Mouse (Mus musculus): ENCODE results near the gene Prdm5. TPM values are rescaled to one million over a fixed set of nuclear protein-coding genes. Genes with fewer than 3 reads are reported as not detected.

Prdm5 gene
- polyA plus RNA-seq, 1 experiment from 2014 or later, result 6.3 TPM

DNA sequence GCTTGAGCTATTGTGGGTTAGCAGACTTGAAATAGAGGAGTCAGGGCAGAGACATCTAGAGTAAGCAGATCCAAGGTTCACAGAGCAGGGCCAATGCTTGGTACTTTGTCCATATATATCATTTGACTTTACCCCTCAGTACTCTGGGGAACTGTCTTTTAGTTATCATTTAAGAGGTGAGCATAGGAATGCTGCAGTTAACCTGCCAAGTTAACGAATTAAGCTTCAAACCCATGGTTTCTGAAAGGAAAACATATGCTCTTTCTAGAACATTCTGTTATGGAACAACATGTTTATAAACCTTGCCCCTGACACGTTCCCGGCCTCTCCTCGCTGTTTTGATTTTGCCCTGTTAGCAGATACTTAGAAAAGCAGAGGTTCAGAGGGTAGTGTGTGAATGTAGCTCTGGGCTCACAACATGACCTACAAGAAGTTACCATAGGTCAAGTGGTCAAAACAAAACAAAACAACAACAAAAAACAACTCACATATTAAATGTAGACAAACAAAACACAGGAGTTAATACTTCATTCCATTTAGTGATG is 973 bp downstream of the Prdm5 start:
- H3K36me3 ChIP-seq, result no peaks in the 10 kb centered on the region
- WGBS, result 82% methylated on average over 4 of the region's 4 CpGs
- no peak overlapping the region for H3K9ac ChIP-seq (replicated peaks)
- peak overlapping the region; percentile 80 for H3K4me2 ChIP-seq (replicated peaks)
- H3K9me3 ChIP-seq, result no peaks in the 10 kb centered on the region
- H3K4me3 ChIP-seq, result no peak overlapping the region; the same call in 1 of the 2 replicates
- H3K4me1 ChIP-seq, result 0 out of 2 replicates have a peak, but pooled peaks cover 8% of the 10 kb centered on the region
- ATAC-seq (replicated peaks), result no peak
- no peak overlapping the region for H3K27ac ChIP-seq (replicated peaks)
- H3K27me3 ChIP-seq, result no peaks in the 10 kb centered on the region

GRCm38 (mm10) chr6:65781441-65781840 is 2.7 kb downstream of the Prdm5 start:
- 89% methylated on average over 7 of the region's 7 CpGs for WGBS
- Histone ChIP-seq H3K36me3 (no peaks in the 10 kb centered on the region), H3K9me3 (no peaks in the 10 kb centered on the region), H3K4me3 (no peak overlapping the region), H3K4me1 (0 out of 2 replicates have a peak, but pooled peaks cover 8% of the 10 kb centered on the region), H3K27ac (replicated peaks) (no peak overlapping the region), H3K4me2 (replicated peaks) (no peak overlapping the region), H3K27me3 (no peaks in the 10 kb centered on the region), H3K9ac (replicated peaks) (no peak overlapping the region)
- ATAC-seq (replicated peaks), result no peak

GRCm38 (mm10) chr6:65783670-65784069 is 4.9 kb downstream of the Prdm5 start:
- Histone ChIP-seq H3K27me3 (no peaks in the 10 kb centered on the region), H3K36me3 (no peaks in the 10 kb centered on the region), H3K27ac (replicated peaks) (no peak overlapping the region), H3K9me3 (no peaks in the 10 kb centered on the region), H3K4me2 (replicated peaks) (no peak overlapping the region), H3K4me3 (no peak overlapping the region), H3K9ac (replicated peaks) (no peak overlapping the region), H3K4me1 (0 out of 2 replicates have a peak, but pooled peaks cover 8% of the 10 kb centered on the region)
- WGBS, result 49% methylated on average over 1 of the region's 1 CpGs
- no peak for ATAC-seq (replicated peaks)

GRCm38 (mm10) chr6:65792923-65793322 is 14.1 kb downstream of the Prdm5 start:
- H3K27ac ChIP-seq (replicated peaks), result no peak overlapping the region
- H3K4me1 ChIP-seq, result no peaks in the 10 kb centered on the region
- no peaks in the 10 kb centered on the region for H3K27me3 ChIP-seq
- no peaks in the 10 kb centered on the region for H3K9me3 ChIP-seq
- H3K4me3 ChIP-seq, result no peak overlapping the region
- no peaks in the 10 kb centered on the region for H3K36me3 ChIP-seq
- WGBS, result 71% methylated on average over 2 of the region's 2 CpGs
- ATAC-seq (replicated peaks), result no peak
- H3K4me2 ChIP-seq (replicated peaks), result no peak overlapping the region
- no peak overlapping the region for H3K9ac ChIP-seq (replicated peaks)

- Histone ChIP-seq H3K36me3 (no peaks in the 10 kb centered on the region), H3K4me2 (replicated peaks) (no peak overlapping the region), H3K9me3 (no peaks in the 10 kb centered on the region), H3K27ac (replicated peaks) (no peak overlapping the region), H3K9ac (replicated peaks) (no peak overlapping the region), H3K27me3 (no peaks in the 10 kb centered on the region), H3K4me3 (no peak overlapping the region), H3K4me1 (no peaks in the 10 kb centered on the region)
- WGBS, result 81% methylated on average over 3 of the region's 3 CpGs
- ATAC-seq (replicated peaks), result no peak
Observed at GRCm38 (mm10) chr6:65796552-65796951, 17.8 kb downstream of the Prdm5 start.

- WGBS, result 63% methylated on average over 2 of the region's 2 CpGs
- no peak overlapping the region for H3K4me3 ChIP-seq
Observed at GRCm38 (mm10) chr6:65797276-65797675, 18.5 kb downstream of the Prdm5 start.

GRCm38 (mm10) chr6:65798390-65798789 is 19.6 kb downstream of the Prdm5 start:
- H3K9ac ChIP-seq (replicated peaks), result no peak overlapping the region
- H3K4me2 ChIP-seq (replicated peaks), result no peak overlapping the region
- H3K9me3 ChIP-seq, result no peaks in the 10 kb centered on the region
- no peaks in the 10 kb centered on the region for H3K27me3 ChIP-seq
- H3K4me3 ChIP-seq, result no peak overlapping the region
- H3K27ac ChIP-seq (replicated peaks), result no peak overlapping the region
- no peaks in the 10 kb centered on the region for H3K4me1 ChIP-seq
- ATAC-seq (replicated peaks), result no peak
- H3K36me3 ChIP-seq, result no peaks in the 10 kb centered on the region
- 93% methylated on average over 3 of the region's 3 CpGs for WGBS

More at GRCm38 (mm10) chr6:65797276-65797675, 18.5 kb downstream of the Prdm5 start:
- Histone ChIP-seq H3K4me2 (replicated peaks) (no peak overlapping the region), H3K4me1 (no peaks in the 10 kb centered on the region), H3K27me3 (no peaks in the 10 kb centered on the region), H3K27ac (replicated peaks) (no peak overlapping the region), H3K9me3 (no peaks in the 10 kb centered on the region), H3K9ac (replicated peaks) (no peak overlapping the region), H3K36me3 (no peaks in the 10 kb centered on the region)
- no peak for ATAC-seq (replicated peaks)

- WGBS, result 82% methylated on average over 3 of the region's 3 CpGs
- ATAC-seq (replicated peaks), result no peak
Observed at GRCm38 (mm10) chr6:65811685-65812084, 32.9 kb downstream of the Prdm5 start.

DNA sequence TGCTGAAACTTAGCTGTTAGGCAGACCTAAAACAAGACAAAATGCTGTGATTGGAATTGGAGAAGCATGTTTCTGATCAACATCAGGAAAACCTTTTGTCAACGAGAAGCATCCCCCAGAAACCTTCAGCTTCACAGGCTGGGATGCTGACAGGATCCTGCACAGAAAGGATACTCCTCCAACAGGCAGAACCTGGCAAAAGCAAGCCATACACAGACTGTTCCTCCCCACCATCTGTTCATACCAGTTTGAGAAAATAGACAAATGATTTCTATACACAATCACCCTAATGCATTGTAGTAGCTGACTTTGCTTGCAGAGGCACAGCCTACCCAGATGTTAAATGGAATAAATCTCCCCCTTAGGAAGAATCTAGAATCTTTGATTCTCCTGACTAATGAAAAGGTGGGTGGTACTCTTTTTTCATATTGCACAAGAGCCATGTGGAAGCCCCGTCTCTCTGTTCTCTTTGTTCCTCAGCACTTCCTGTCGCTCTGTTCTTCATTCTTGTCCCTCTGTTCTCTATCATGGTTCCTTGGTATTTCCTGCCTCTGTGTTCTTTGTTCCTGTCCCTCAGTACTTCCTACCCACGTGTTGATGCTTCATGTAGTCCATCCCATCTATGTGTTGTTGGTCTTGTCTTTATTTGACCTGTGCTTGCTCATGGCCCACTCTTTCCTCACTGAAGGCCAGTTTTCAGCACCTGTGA is 39.4 kb downstream of the Prdm5 start:
- no peaks in the 10 kb centered on the region for H3K27me3 ChIP-seq
- no peak overlapping the region for H3K9ac ChIP-seq (replicated peaks)
- WGBS, result 77% methylated on average over 4 of the region's 4 CpGs
- no peak overlapping the region for H3K27ac ChIP-seq (replicated peaks)
- H3K36me3 ChIP-seq, result no peaks in the 10 kb centered on the region
- ATAC-seq (replicated peaks), result 0 out of 2 replicates have a peak, but pooled peaks have one; percentile 67
- H3K4me2 ChIP-seq (replicated peaks), result no peak overlapping the region
- H3K4me1 ChIP-seq, result no peaks in the 10 kb centered on the region
- no peaks in the 10 kb centered on the region for H3K9me3 ChIP-seq
- no peak overlapping the region for H3K4me3 ChIP-seq

More at GRCm38 (mm10) chr6:65811685-65812084, 32.9 kb downstream of the Prdm5 start:
- H3K4me3 ChIP-seq, result no peak overlapping the region
- no peaks in the 10 kb centered on the region for H3K27me3 ChIP-seq
- no peak overlapping the region for H3K9ac ChIP-seq (replicated peaks)
- no peaks in the 10 kb centered on the region for H3K9me3 ChIP-seq
- H3K4me1 ChIP-seq, result no peaks in the 10 kb centered on the region
- H3K36me3 ChIP-seq, result no peaks in the 10 kb centered on the region
- H3K4me2 ChIP-seq (replicated peaks), result no peak overlapping the region
- H3K27ac ChIP-seq (replicated peaks), result no peak overlapping the region

DNA sequence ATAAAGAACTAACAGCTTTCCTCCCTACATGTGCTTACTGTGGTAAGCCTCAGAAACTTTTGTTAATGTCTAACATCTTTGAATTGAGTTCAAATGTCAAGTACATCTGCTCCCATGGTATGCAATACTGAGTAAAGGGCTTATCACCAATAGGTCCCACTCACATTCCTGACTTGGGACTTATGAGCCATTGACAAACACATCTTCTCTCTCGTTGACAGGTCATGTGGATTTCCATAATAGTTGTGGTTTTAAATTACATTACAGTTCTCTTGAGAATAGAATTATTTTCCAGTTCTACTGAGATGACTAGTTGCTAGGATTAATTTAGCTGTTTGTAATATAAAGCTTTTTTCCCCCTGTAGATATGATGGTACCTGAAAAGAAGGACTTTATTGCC is 49.9 kb downstream of the Prdm5 start:
- Histone ChIP-seq H3K27ac (replicated peaks) (no peak overlapping the region), H3K4me3 (no peak overlapping the region), H3K4me2 (replicated peaks) (no peak overlapping the region), H3K36me3 (no peaks in the 10 kb centered on the region), H3K27me3 (no peaks in the 10 kb centered on the region), H3K9ac (replicated peaks) (no peak overlapping the region), H3K9me3 (no peaks in the 10 kb centered on the region), H3K4me1 (no peaks in the 10 kb centered on the region)
- ATAC-seq (replicated peaks), result no peak
- WGBS, result 78% methylated on average over 1 of the region's 1 CpGs

GRCm38 (mm10) chr6:65831443-65831842 is 52.7 kb downstream of the Prdm5 start:
- ATAC-seq (replicated peaks), result no peak
- H3K27ac ChIP-seq (replicated peaks), result no peak overlapping the region
- no peak overlapping the region for H3K4me3 ChIP-seq
- WGBS, result 89% methylated on average over 5 of the region's 5 CpGs
- H3K4me2 ChIP-seq (replicated peaks), result no peak overlapping the region
- H3K4me1 ChIP-seq, result no peaks in the 10 kb centered on the region
- no peak overlapping the region for H3K9ac ChIP-seq (replicated peaks)
- H3K9me3 ChIP-seq, result no peaks in the 10 kb centered on the region
- no peaks in the 10 kb centered on the region for H3K36me3 ChIP-seq
- H3K27me3 ChIP-seq, result no peaks in the 10 kb centered on the region

GRCm38 (mm10) chr6:65834013-65834412 is 55.2 kb downstream of the Prdm5 start:
- Histone ChIP-seq H3K4me2 (replicated peaks) (no peak overlapping the region), H3K27ac (replicated peaks) (no peak overlapping the region), H3K4me1 (no peaks in the 10 kb centered on the region), H3K36me3 (no peaks in the 10 kb centered on the region), H3K27me3 (no peaks in the 10 kb centered on the region), H3K9me3 (no peaks in the 10 kb centered on the region), H3K4me3 (no peak overlapping the region), H3K9ac (replicated peaks) (no peak overlapping the region)
- no peak for ATAC-seq (replicated peaks)
- 95% methylated on average over 4 of the region's 4 CpGs for WGBS
